Mouse (Mus musculus): ENCODE data around the gene Clec4e. TPM values are rescaled to one million over a fixed set of nuclear protein-coding genes. Genes with fewer than 3 reads are reported as not detected.

Clec4e gene
- polyA plus RNA-seq, 1 experiment from 2014 or later: not detected

- no peak overlapping the region for H3K9ac ChIP-seq (ENCODE audit: low read length)
- 91% methylated on average over 2 of the region's 2 CpGs for WGBS
- no peaks in the 10 kb centered on the region for H3K27me3 ChIP-seq (ENCODE audit: control insufficient read depth, insufficient read depth, low read length)
- ATAC-seq (ENCODE audit: low FRiP score): no peak
- H3K4me2 ChIP-seq: no peak overlapping the region
- H3K4me3 ChIP-seq (ENCODE audit: low read depth, low read length): no peak overlapping the region
- H3K27ac ChIP-seq (ENCODE audit: low read depth, low read length): no peak overlapping the region
- H3K4me1 ChIP-seq (ENCODE audit: control insufficient read depth, insufficient read depth, low read length): no peaks in the 10 kb centered on the region
- no peak for DNase-seq (ENCODE audit: low spot score, missing footprints)
- no peaks in the 10 kb centered on the region for H3K36me3 ChIP-seq (ENCODE audit: control insufficient read depth, insufficient read depth, low read length)
- no peaks in the 10 kb centered on the region for H3K9me3 ChIP-seq (ENCODE audit: control insufficient read depth, low read length)
Measured at GRCm38 (mm10) chr6:123279443-123279842, 10.2 kb downstream of the Clec4e start.

- Histone ChIP-seq H3K27ac (ENCODE audit: low read depth, low read length) (no peak overlapping the region), H3K9me3 (ENCODE audit: control insufficient read depth, low read length) (no peaks in the 10 kb centered on the region), H3K27me3 (ENCODE audit: control insufficient read depth, insufficient read depth, low read length) (no peaks in the 10 kb centered on the region), H3K4me1 (ENCODE audit: control insufficient read depth, insufficient read depth, low read length) (no peaks in the 10 kb centered on the region), H3K9ac (ENCODE audit: low read length) (no peak overlapping the region), H3K4me3 (ENCODE audit: low read depth, low read length) (no peak overlapping the region), H3K36me3 (ENCODE audit: control insufficient read depth, insufficient read depth, low read length) (no peaks in the 10 kb centered on the region), H3K4me2 (no peak overlapping the region)
- ATAC-seq (ENCODE audit: low FRiP score) (no peak), DNase-seq (ENCODE audit: low spot score, missing footprints) (no peak)
- WGBS: 86% methylated on average over 5 of the region's 5 CpGs
Measured at GRCm38 (mm10) chr6:123266945-123267344, 22.7 kb downstream of the Clec4e start.

GRCm38 (mm10) chr6:123265809-123266208 is 23.9 kb downstream of the Clec4e start:
- no peak overlapping the region for H3K4me3 ChIP-seq (ENCODE audit: low read depth, low read length)
- no peaks in the 10 kb centered on the region for H3K27me3 ChIP-seq (ENCODE audit: control insufficient read depth, insufficient read depth, low read length)
- no peaks in the 10 kb centered on the region for H3K4me1 ChIP-seq (ENCODE audit: control insufficient read depth, insufficient read depth, low read length)
- no peak overlapping the region for H3K4me2 ChIP-seq
- WGBS: 92% methylated on average over 4 of the region's 4 CpGs
- H3K36me3 ChIP-seq (ENCODE audit: control insufficient read depth, insufficient read depth, low read length): no peaks in the 10 kb centered on the region
- ATAC-seq (ENCODE audit: low FRiP score) (no peak), DNase-seq (ENCODE audit: low spot score, missing footprints) (no peak)
- no peak overlapping the region for H3K27ac ChIP-seq (ENCODE audit: low read depth, low read length)
- H3K9ac ChIP-seq (ENCODE audit: low read length): no peak overlapping the region
- no peaks in the 10 kb centered on the region for H3K9me3 ChIP-seq (ENCODE audit: control insufficient read depth, low read length)

GRCm38 (mm10) chr6:123264194-123264593 is 25.5 kb downstream of the Clec4e start:
- DNase-seq (ENCODE audit: low spot score, missing footprints) (no peak), ATAC-seq (ENCODE audit: low FRiP score) (no peak)
- no peak overlapping the region for H3K9ac ChIP-seq (ENCODE audit: low read length)
- no peaks in the 10 kb centered on the region for H3K9me3 ChIP-seq (ENCODE audit: control insufficient read depth, low read length)
- no peak overlapping the region for H3K27ac ChIP-seq (ENCODE audit: low read depth, low read length)
- no peaks in the 10 kb centered on the region for H3K27me3 ChIP-seq (ENCODE audit: control insufficient read depth, insufficient read depth, low read length)
- WGBS: 87% methylated on average over 3 of the region's 3 CpGs
- no peak overlapping the region for H3K4me3 ChIP-seq (ENCODE audit: low read depth, low read length)
- no peaks in the 10 kb centered on the region for H3K4me1 ChIP-seq (ENCODE audit: control insufficient read depth, insufficient read depth, low read length)
- H3K4me2 ChIP-seq: no peak overlapping the region
- H3K36me3 ChIP-seq (ENCODE audit: control insufficient read depth, insufficient read depth, low read length): no peaks in the 10 kb centered on the region

- no peak within 1 kb of the TSS for H3K9ac ChIP-seq (ENCODE audit: low read length)
- H3K27ac ChIP-seq (ENCODE audit: low read depth, low read length): no peak within 1 kb of the TSS
- H3K4me3 ChIP-seq (ENCODE audit: low read depth, low read length): no peak within 1 kb of the TSS
- no peaks in the 10 kb centered on the region for H3K4me1 ChIP-seq (ENCODE audit: control insufficient read depth, insufficient read depth, low read length)
- no peak for DNase-seq (ENCODE audit: low spot score, missing footprints)
- H3K4me2 ChIP-seq: no peak within 1 kb of the TSS
- no peak for ATAC-seq (ENCODE audit: low FRiP score)
- H3K36me3 ChIP-seq (ENCODE audit: control insufficient read depth, insufficient read depth, low read length): no peaks in the 10 kb centered on the region
- H3K9me3 ChIP-seq (ENCODE audit: control insufficient read depth, low read length): no peaks in the 10 kb centered on the region
- no peaks in the 10 kb centered on the region for H3K27me3 ChIP-seq (ENCODE audit: control insufficient read depth, insufficient read depth, low read length)
- 74% methylated on average over 4 of the region's 4 CpGs for WGBS
Measured at GRCm38 (mm10) chr6:123261555-123262161, 28.0 kb downstream of the Clec4e start, which contains the start of gene Clec4d. Gene Clec4d (plus strand): TSS chr6:123262111.

- Histone ChIP-seq H3K4me1 (ENCODE audit: control insufficient read depth, insufficient read depth, low read length) (no peaks in the 10 kb centered on the region), H3K4me3 (ENCODE audit: low read depth, low read length) (no peak overlapping the region), H3K4me2 (no peak overlapping the region), H3K9ac (ENCODE audit: low read length) (no peak overlapping the region), H3K36me3 (ENCODE audit: control insufficient read depth, insufficient read depth, low read length) (no peaks in the 10 kb centered on the region), H3K9me3 (ENCODE audit: control insufficient read depth, low read length) (no peaks in the 10 kb centered on the region), H3K27me3 (ENCODE audit: control insufficient read depth, insufficient read depth, low read length) (no peaks in the 10 kb centered on the region), H3K27ac (ENCODE audit: low read depth, low read length) (no peak overlapping the region)
- 77% methylated on average over 1 of the region's 1 CpGs for WGBS
- ATAC-seq (ENCODE audit: low FRiP score): no peak
- no peak for DNase-seq (ENCODE audit: low spot score, missing footprints)
Measured at GRCm38 (mm10) chr6:123260868-123261267, 28.8 kb downstream of the Clec4e start.

- WGBS: 81% methylated on average over 4 of the region's 4 CpGs
Measured at GRCm38 (mm10) chr6:123259889-123260603, 29.6 kb downstream of the Clec4e start.

GRCm38 (mm10) chr6:123258946-123259345 is 30.7 kb downstream of the Clec4e start:
- Histone ChIP-seq H3K9ac (ENCODE audit: low read length) (no peak overlapping the region), H3K36me3 (ENCODE audit: control insufficient read depth, insufficient read depth, low read length) (no peaks in the 10 kb centered on the region), H3K4me3 (ENCODE audit: low read depth, low read length) (no peak overlapping the region), H3K27ac (ENCODE audit: low read depth, low read length) (no peak overlapping the region), H3K9me3 (ENCODE audit: control insufficient read depth, low read length) (no peaks in the 10 kb centered on the region), H3K4me1 (ENCODE audit: control insufficient read depth, insufficient read depth, low read length) (no peaks in the 10 kb centered on the region), H3K4me2 (no peak overlapping the region), H3K27me3 (ENCODE audit: control insufficient read depth, insufficient read depth, low read length) (no peaks in the 10 kb centered on the region)
- 76% methylated on average over 3 of the region's 3 CpGs for WGBS
- DNase-seq (ENCODE audit: low spot score, missing footprints) (no peak), ATAC-seq (ENCODE audit: low FRiP score) (no peak)

More at GRCm38 (mm10) chr6:123259889-123260603, 29.6 kb downstream of the Clec4e start:
- H3K27ac ChIP-seq (ENCODE audit: low read depth, low read length): no peak overlapping the region
- DNase-seq (ENCODE audit: low spot score, missing footprints): no peak
- H3K4me2 ChIP-seq: no peak overlapping the region
- H3K36me3 ChIP-seq (ENCODE audit: control insufficient read depth, insufficient read depth, low read length): no peaks in the 10 kb centered on the region
- no peak for ATAC-seq (ENCODE audit: low FRiP score)
- H3K9ac ChIP-seq (ENCODE audit: low read length): no peak overlapping the region
- no peaks in the 10 kb centered on the region for H3K9me3 ChIP-seq (ENCODE audit: control insufficient read depth, low read length)
- H3K4me3 ChIP-seq (ENCODE audit: low read depth, low read length): no peak overlapping the region
- H3K4me1 ChIP-seq (ENCODE audit: control insufficient read depth, insufficient read depth, low read length): no peaks in the 10 kb centered on the region
- no peaks in the 10 kb centered on the region for H3K27me3 ChIP-seq (ENCODE audit: control insufficient read depth, insufficient read depth, low read length)

GRCm38 (mm10) chr6:123252735-123253134 is 36.9 kb downstream of the Clec4e start:
- Histone ChIP-seq H3K9ac (ENCODE audit: low read length) (no peak overlapping the region), H3K4me3 (ENCODE audit: low read depth, low read length) (no peak overlapping the region), H3K27ac (ENCODE audit: low read depth, low read length) (no peak overlapping the region), H3K9me3 (ENCODE audit: control insufficient read depth, low read length) (no peaks in the 10 kb centered on the region; the same call in 1 of the 2 replicates), H3K27me3 (ENCODE audit: control insufficient read depth, insufficient read depth, low read length) (no peaks in the 10 kb centered on the region), H3K36me3 (ENCODE audit: control insufficient read depth, insufficient read depth, low read length) (no peaks in the 10 kb centered on the region), H3K4me1 (ENCODE audit: control insufficient read depth, insufficient read depth, low read length) (no peaks in the 10 kb centered on the region), H3K4me2 (no peak overlapping the region)
- DNase-seq (ENCODE audit: low spot score, missing footprints) (no peak), ATAC-seq (ENCODE audit: low FRiP score) (no peak)
